Mouse (Mus musculus) 416B (cell line): ENCODE measurements around the gene Usp33.
A peak's percentile ranks its signal among the peaks of the same experiment; 100 is the strongest.

Source experiments
- DNase-seq: peaks from one replicate; pipeline ENCODE4 v3.0.0; 2011; ENCODE audit warnings: low read depth

Usp33 gene

GRCm38 (mm10) chr3:152401964-152402670, 55.8 kb downstream of the Usp33 start:
- DNase-seq, result peak; percentile 86

GRCm38 (mm10) chr3:152402671-152403066, 56.4 kb downstream of the Usp33 start:
- no peak for DNase-seq

DNA sequence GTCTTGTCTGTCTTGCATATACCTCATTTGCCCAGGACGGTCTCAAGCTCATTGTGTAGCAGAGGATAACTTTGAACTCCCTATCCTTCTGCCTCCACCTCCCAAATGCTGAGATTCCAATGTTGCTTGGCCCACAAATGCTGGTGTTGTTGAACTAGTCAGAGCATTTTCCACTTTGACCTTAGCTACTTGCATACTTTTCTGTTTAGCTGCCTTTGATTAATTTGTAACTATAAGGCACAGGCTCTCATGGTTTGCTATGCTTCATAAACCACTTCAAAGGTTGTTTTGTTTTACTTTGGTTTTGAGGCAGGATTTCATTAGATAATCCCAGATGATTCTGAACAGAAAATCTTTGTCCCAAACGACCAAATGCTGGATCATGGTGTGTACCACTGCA, 57.5 kb downstream of the Usp33 start:
- no peak for DNase-seq

DNA sequence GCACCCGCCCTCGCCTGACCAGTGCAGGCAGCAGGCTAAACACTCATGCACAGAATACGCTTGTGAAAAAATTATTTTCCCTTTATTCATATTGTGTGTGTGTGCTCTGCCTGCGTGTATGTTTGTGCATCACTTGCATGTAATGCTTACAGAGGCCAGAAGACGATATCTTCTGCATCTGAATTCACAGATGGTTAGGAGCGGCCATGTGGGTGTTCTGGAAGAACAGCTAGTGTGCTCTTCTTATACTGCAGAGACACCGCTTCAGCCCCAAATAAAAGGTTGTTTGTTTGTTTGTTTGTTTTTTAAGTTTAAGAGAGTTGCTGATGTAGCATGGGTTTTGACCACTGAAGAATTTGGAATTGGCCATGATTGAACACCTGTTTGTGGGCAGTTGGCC, 59.1 kb downstream of the Usp33 start:
- DNase-seq, result no peak

DNA sequence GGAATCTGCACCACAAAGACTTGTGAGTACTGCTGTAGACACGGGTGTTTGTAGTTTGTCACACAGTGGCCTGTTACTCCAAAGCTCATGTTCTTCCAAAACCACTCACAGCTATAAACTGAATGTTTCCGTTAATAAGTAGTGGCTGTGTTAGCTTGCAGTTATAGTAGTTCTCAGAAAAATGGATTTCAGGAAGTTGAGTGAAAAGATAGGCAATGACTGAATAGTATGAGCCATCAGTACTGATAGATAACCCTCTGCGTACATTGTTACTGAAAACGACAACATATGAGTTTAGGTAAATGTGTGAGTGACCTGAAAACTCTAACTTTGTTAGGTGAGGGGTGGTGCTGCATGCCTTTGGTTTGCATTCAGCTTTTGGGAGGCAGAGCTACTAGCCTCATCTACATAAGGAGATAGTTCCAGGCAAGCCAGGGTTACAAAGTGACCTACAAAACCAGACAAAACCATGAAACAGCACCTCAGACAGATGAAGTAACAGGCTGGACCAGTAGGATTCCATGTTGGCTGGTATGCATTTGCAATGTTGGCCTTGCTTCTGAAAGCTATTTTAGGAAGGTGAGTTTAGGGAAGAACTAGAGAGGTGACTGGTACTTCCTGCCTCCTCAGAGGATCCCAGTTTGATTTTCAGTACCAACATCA, 59.8 kb downstream of the Usp33 start:
- DNase-seq, result peak; percentile 44

DNA sequence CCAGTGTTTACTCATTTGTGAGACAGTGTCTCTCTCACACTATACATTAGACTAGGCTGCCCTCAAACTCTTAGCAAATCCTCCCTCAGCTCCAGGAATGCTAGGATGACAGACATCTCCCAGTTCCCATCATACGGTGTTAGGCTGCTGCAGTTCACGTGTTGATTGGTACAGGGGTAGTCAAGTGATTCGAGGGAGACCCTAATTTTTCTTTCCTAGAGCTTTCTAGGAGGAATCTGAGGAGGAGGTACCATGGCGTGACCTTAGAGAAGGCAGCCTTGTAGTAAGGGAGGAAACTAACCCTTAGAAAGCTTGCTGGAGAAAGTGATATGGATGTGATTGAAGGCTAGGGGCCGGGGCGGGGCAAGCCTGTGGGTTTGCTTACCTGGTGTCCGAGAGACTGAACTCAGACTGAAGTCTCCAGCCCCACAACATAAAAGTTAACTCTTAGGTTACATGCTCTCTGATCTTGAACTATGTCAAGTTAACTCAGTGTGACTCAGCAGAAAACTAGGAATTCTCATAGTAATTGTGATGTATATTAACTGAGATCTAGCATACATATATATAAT, 64.8 kb downstream of the Usp33 start:
- no peak for DNase-seq

DNA sequence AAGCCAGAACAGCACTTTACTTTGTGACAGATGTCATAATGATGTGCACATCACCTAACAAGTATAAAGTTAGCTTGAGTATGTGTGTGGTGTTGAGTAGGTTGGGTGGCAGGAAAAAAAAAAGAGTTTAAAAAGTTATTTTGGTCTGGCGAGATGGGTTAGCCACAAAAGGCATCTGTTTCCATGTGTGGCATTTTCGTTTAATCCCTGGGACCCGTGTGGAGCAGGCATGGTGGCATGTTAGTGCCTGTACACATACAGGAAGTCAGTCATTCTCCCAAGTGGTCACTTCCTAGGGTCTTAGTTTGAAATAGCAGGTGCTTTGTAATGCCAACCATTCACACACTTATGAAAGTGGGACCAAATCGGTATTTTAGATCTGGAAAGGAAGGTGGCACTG, 66.1 kb downstream of the Usp33 start:
- DNase-seq, result no peak

DNA sequence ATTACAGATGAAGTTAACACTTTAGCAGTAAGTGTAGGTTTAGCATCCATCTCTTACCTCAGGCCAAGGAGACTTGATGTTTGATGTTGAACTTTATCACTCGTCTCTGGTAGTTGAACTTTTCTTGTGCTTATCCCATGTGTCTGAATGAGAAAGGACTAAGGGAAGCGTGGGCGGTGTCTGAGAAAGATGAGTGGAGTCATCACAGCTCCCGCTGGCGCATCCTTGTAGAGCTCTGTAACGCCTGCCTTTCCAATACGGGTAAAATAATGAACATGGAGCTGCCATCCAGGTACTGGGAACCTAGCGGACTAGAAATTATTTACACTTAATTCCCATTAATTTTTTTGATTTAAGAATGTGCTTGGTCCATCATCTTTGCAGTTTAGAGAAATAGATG, 82.6 kb downstream of the Usp33 start:
- no peak for DNase-seq

DNA sequence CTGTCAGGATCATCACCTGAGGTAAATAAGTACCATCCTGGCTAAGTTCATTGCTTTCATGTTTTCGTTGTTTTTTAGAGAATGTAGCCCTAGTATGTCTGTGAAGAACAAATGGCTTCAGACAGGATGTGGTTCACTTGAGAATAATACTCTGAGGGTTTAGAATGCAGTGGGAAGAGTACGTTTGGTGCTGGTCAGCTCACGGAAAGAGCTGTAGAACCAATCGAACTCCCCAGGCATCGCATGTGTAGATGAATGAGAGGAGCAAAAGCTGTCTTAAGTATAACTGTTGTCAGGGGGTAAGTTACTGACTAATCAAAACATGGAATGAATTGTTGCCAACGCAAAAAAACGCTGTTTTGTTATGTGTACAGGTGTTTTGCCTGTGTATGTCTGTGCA, 86.4 kb downstream of the Usp33 start:
- no peak for DNase-seq

GRCm38 (mm10) chr3:152435590-152435989, 89.3 kb downstream of the Usp33 start:
- DNase-seq, result no peak

- no peak for DNase-seq
Observed at GRCm38 (mm10) chr3:152438068-152438467, 91.8 kb downstream of the Usp33 start.

GRCm38 (mm10) chr3:152442795-152443194, 96.5 kb downstream of the Usp33 start:
- peak; percentile 33 for DNase-seq
